Mouse (Mus musculus): ENCODE results near the gene Cox19. TPM values are rescaled to one million over a fixed set of nuclear protein-coding genes. Genes with fewer than 3 reads are reported as not detected.
A peak's percentile ranks its signal among the peaks of the same experiment; 100 is the strongest.

Cox19 gene
- polyA plus RNA-seq, 1 experiment = 19.9 TPM

DNA sequence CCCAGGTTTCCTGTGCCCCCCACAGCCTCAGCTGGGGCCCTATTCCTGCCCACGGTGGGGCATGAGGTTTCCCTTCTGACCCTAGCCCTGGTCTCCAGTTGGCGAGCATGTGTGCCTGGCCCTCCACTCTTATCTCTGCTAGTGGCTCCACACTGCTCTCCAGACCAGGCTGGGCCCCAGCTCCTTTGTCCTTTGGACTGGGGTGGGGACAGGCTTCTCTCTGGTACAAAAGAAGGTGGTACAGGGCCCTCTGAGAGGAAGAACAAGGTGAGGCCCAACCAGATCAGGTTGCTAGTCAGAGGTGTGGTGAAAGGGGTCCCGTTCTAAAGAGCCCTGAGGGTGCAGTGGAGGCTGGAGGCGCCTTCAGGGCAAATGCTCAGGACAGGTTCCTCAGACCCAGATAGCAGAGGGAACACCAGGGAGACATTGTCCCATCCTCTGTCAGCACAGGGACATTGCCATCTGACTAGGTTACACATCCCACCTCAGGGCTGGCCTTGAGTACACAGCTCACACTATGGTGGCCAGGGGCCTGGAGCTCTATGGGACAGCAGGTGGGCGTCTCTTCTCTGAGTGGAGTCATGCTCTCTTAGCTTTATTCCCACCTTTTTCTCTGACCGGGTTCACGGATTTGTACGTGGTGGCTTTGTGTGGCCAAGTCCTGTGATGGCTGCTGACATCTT, 18.5 kb downstream of the Cox19 start:
- Histone ChIP-seq H3K9me3 (replicated peaks; ENCODE audit: control insufficient read depth, insufficient read depth, low read length, poor library complexity, severe bottlenecking) (no peaks in the 10 kb centered on the region), H3K4me1 (ENCODE audit: control insufficient read depth, insufficient read depth, low read length) (peaks cover 3% of the 10 kb centered on the region), H3K36me3 (ENCODE audit: control insufficient read depth, insufficient read depth, low read length, poor library complexity, severe bottlenecking) (no peaks in the 10 kb centered on the region), H3K27me3 (ENCODE audit: control insufficient read depth, insufficient read depth, low read length, poor library complexity, severe bottlenecking) (no peaks in the 10 kb centered on the region), H3K9ac (ENCODE audit: low read depth, poor library complexity, severe bottlenecking) (no peak overlapping the region), H3K4me3 (ENCODE audit: low read depth, low read length) (no peak overlapping the region), H3K27ac (ENCODE audit: insufficient read depth, low read length) (no peak overlapping the region)
- TF ChIP-seq POLR2A (IDR thresholded peaks at IDR 0.05; ENCODE audit: insufficient read depth, low read length) = no peak
- TF ChIP-seq EP300 (IDR thresholded peaks at IDR 0.05; ENCODE audit: insufficient read depth, low read depth, low read length) = no peak
- TF ChIP-seq CTCF (IDR thresholded peaks at IDR 0.05; ENCODE audit: low read depth, low read length) = no peak

DNA sequence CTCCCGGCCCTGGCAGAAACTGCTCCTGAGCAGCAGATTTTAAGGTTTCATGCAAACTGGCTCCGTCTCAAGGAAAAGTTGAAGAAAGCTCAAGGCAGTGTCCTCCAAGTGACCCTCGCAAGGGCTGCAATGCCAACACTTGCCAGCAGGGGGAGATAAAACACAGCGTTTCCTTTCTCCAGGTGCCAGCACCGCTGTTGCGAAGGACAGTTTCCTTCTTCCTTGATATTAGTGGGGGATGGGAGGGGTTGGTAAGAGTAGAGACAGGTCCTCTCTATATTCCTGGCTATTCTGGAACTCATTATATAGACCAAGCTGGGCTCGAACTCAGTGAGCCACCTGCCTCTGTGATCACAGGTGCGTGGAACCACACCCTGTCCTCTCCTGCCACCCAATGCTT, 19.5 kb downstream of the Cox19 start:
- H3K27me3 ChIP-seq (ENCODE audit: control insufficient read depth, insufficient read depth, low read length, poor library complexity, severe bottlenecking) = no peaks in the 10 kb centered on the region
- H3K27ac ChIP-seq (ENCODE audit: insufficient read depth, low read length) = no peak overlapping the region
- H3K9ac ChIP-seq (ENCODE audit: low read depth, poor library complexity, severe bottlenecking) = no peak overlapping the region
- H3K9me3 ChIP-seq (replicated peaks; ENCODE audit: control insufficient read depth, insufficient read depth, low read length, poor library complexity, severe bottlenecking) = no peaks in the 10 kb centered on the region
- H3K36me3 ChIP-seq (ENCODE audit: control insufficient read depth, insufficient read depth, low read length, poor library complexity, severe bottlenecking) = no peaks in the 10 kb centered on the region
- TF ChIP-seq EP300 (IDR thresholded peaks at IDR 0.05; ENCODE audit: insufficient read depth, low read depth, low read length) (0 out of 2 replicates have a peak, but pooled peaks have one; percentile 20), CTCF (IDR thresholded peaks at IDR 0.05; ENCODE audit: low read depth, low read length) (peak; percentile 96), POLR2A (IDR thresholded peaks at IDR 0.05; ENCODE audit: insufficient read depth, low read length) (no peak)
- H3K4me3 ChIP-seq (ENCODE audit: low read depth, low read length) = no peak overlapping the region
- H3K4me1 ChIP-seq (ENCODE audit: control insufficient read depth, insufficient read depth, low read length) = peaks cover 7% of the 10 kb centered on the region

DNA sequence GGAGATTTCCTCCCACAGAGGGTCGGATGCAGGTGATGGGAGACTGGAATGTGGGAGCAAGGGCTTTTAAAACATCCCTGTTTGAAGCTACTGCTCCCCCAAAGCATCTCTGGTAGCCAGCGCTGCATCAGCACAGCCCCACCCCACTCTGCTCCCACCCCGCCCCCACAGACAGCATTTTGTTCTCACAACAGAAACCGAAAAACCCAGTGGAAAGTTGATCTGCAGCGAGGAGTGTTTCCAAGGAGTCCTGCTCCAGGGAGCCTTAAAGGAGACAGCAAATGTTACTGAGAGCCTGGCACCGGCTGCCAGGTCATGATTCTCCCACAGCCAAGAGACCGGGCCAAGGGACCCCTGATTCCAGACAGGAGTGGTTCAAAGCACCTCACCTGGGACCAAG, 20.5 kb downstream of the Cox19 start:
- Histone ChIP-seq H3K36me3 (ENCODE audit: control insufficient read depth, insufficient read depth, low read length, poor library complexity, severe bottlenecking) (no peaks in the 10 kb centered on the region), H3K9ac (ENCODE audit: low read depth, poor library complexity, severe bottlenecking) (no peak overlapping the region), H3K27me3 (ENCODE audit: control insufficient read depth, insufficient read depth, low read length, poor library complexity, severe bottlenecking) (no peaks in the 10 kb centered on the region), H3K4me3 (ENCODE audit: low read depth, low read length) (no peak overlapping the region), H3K4me1 (ENCODE audit: control insufficient read depth, insufficient read depth, low read length) (peaks cover 12% of the 10 kb centered on the region), H3K27ac (ENCODE audit: insufficient read depth, low read length) (no peak overlapping the region), H3K9me3 (replicated peaks; ENCODE audit: control insufficient read depth, insufficient read depth, low read length, poor library complexity, severe bottlenecking) (no peaks in the 10 kb centered on the region)
- TF ChIP-seq EP300 (IDR thresholded peaks at IDR 0.05; ENCODE audit: insufficient read depth, low read depth, low read length) (no peak), POLR2A (IDR thresholded peaks at IDR 0.05; ENCODE audit: insufficient read depth, low read length) (no peak), CTCF (IDR thresholded peaks at IDR 0.05; ENCODE audit: low read depth, low read length) (no peak)

DNA sequence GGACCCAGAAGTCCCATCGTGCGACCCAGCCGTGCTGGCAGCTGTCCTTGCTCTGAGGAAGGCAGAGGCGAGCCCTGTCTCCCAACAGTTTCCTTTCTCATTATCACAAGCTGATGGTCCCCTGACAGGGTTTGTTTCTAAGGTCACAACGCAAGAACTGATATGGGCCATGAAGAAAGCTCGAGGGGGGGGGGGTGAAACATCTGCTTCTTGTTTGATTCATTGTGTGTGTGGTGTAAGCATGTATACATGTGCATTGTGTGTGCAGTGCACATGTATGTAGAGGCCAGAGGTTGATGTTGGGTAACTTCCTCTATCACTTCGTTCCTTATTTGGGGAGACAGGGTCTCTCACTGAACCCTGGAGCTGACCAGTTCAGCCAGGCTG, 23.6 kb downstream of the Cox19 start:
- no peak for TF ChIP-seq POLR2A (IDR thresholded peaks at IDR 0.05; ENCODE audit: insufficient read depth, low read length)
- TF ChIP-seq CTCF (IDR thresholded peaks at IDR 0.05; ENCODE audit: low read depth, low read length) = no peak
- TF ChIP-seq EP300 (IDR thresholded peaks at IDR 0.05; ENCODE audit: insufficient read depth, low read depth, low read length) = no peak
- peaks cover 16% of the 10 kb centered on the region for H3K4me1 ChIP-seq (ENCODE audit: control insufficient read depth, insufficient read depth, low read length)
- H3K9ac ChIP-seq (ENCODE audit: low read depth, poor library complexity, severe bottlenecking) = no peak overlapping the region
- H3K4me3 ChIP-seq (ENCODE audit: low read depth, low read length) = no peak overlapping the region
- no peaks in the 10 kb centered on the region for H3K9me3 ChIP-seq (replicated peaks; ENCODE audit: control insufficient read depth, insufficient read depth, low read length, poor library complexity, severe bottlenecking)
- no peaks in the 10 kb centered on the region for H3K36me3 ChIP-seq (ENCODE audit: control insufficient read depth, insufficient read depth, low read length, poor library complexity, severe bottlenecking)
- no peaks in the 10 kb centered on the region for H3K27me3 ChIP-seq (ENCODE audit: control insufficient read depth, insufficient read depth, low read length, poor library complexity, severe bottlenecking)
- H3K27ac ChIP-seq (ENCODE audit: insufficient read depth, low read length) = no peak overlapping the region

DNA sequence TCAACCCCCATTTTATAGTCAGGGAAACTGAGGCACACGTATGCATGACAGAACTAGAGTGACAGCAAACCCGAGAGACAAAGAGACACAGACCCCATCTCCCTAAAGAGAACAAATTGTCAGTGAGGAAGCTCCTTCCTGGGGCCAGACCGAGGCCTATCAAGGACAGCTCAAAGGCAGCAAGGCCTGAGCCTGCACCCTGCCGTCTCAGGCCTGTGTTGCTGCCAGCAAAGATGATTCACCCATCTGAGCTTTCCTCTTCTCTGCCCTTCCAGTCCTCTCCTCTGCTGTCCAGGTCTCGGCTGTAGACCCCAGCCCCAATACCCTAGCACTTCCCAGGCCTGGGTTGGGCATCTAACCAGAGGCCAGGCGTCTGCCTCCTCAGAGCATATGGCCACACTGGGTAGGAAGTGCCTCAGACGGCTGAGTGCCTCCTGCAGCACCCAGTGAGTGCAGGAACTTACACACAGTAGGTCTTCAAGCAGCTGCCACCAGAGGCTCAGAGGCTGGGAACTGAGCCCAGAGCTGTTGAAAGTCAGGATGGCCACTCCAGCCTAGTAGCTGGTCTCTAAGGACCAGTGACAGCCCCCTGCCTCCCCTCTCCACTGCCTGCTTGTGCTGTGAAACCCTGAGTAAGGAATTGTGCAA, 24.1 kb downstream of the Cox19 start:
- TF ChIP-seq POLR2A (IDR thresholded peaks at IDR 0.05; ENCODE audit: insufficient read depth, low read length) (no peak), CTCF (IDR thresholded peaks at IDR 0.05; ENCODE audit: low read depth, low read length) (no peak), EP300 (IDR thresholded peaks at IDR 0.05; ENCODE audit: insufficient read depth, low read depth, low read length) (no peak)
- H3K9ac ChIP-seq (ENCODE audit: low read depth, poor library complexity, severe bottlenecking) = no peak overlapping the region

DNA sequence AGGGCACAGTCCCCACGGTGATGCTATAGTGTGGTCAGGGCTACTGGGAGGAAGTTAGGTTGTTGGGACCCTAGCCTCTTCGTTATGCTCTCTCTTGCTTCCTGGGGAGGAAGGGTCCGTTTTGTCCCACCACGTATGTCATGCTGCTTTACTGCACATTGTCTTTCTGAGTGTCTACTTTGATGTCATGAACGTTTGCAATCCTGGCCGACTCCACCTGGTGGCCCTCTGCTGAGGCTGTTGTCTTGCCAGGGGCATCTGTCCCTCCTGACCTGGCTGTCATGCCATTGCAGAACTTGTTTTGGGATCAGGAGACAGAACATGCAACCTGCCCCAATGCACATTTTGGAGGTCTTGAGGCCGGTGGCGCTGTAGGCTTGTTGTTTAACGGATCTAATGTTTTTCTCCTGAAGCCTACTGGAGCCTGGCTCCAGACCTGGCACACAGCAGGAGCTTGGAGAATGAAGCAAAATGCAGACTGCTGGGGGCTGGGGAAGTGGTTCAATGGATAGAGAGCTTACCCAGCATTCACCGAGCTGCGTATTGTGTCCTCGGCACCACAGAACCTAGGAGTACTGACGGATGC, 25.0 kb downstream of the Cox19 start:
- peaks cover 13% of the 10 kb centered on the region for H3K4me1 ChIP-seq (ENCODE audit: control insufficient read depth, insufficient read depth, low read length)

More for the DNA sequence above, 24.1 kb downstream of the Cox19 start:
- H3K4me1 ChIP-seq (ENCODE audit: control insufficient read depth, insufficient read depth, low read length) = peaks cover 13% of the 10 kb centered on the region
- H3K36me3 ChIP-seq (ENCODE audit: control insufficient read depth, insufficient read depth, low read length, poor library complexity, severe bottlenecking) = no peaks in the 10 kb centered on the region
- no peaks in the 10 kb centered on the region for H3K27me3 ChIP-seq (ENCODE audit: control insufficient read depth, insufficient read depth, low read length, poor library complexity, severe bottlenecking)
- H3K9me3 ChIP-seq (replicated peaks; ENCODE audit: control insufficient read depth, insufficient read depth, low read length, poor library complexity, severe bottlenecking) = no peaks in the 10 kb centered on the region
- no peak overlapping the region for H3K27ac ChIP-seq (ENCODE audit: insufficient read depth, low read length)
- H3K4me3 ChIP-seq (ENCODE audit: low read depth, low read length) = no peak overlapping the region

More for the DNA sequence above, 25.0 kb downstream of the Cox19 start:
- no peaks in the 10 kb centered on the region for H3K36me3 ChIP-seq (ENCODE audit: control insufficient read depth, insufficient read depth, low read length, poor library complexity, severe bottlenecking)
- H3K27ac ChIP-seq (ENCODE audit: insufficient read depth, low read length) = peak overlapping the region; percentile 3; the same call in 1 of the 2 replicates
- no peak overlapping the region for H3K4me3 ChIP-seq (ENCODE audit: low read depth, low read length)
- H3K9ac ChIP-seq (ENCODE audit: low read depth, poor library complexity, severe bottlenecking) = no peak overlapping the region
- H3K9me3 ChIP-seq (replicated peaks; ENCODE audit: control insufficient read depth, insufficient read depth, low read length, poor library complexity, severe bottlenecking) = no peaks in the 10 kb centered on the region
- H3K27me3 ChIP-seq (ENCODE audit: control insufficient read depth, insufficient read depth, low read length, poor library complexity, severe bottlenecking) = no peaks in the 10 kb centered on the region
- TF ChIP-seq EP300 (IDR thresholded peaks at IDR 0.05; ENCODE audit: insufficient read depth, low read depth, low read length) = no peak
- TF ChIP-seq POLR2A (IDR thresholded peaks at IDR 0.05; ENCODE audit: insufficient read depth, low read length) = no peak
- no peak for TF ChIP-seq CTCF (IDR thresholded peaks at IDR 0.05; ENCODE audit: low read depth, low read length)
